Mouse (Mus musculus) midbrain, embryonic 16.5 days (tissue): ENCODE results near the gene Anapc13. TPM values are rescaled to one million over a fixed set of nuclear protein-coding genes. Genes with fewer than 3 reads are reported as not detected.

ENCODE experiments used
- ATAC-seq: fragments of 200-750 bp; cut with Nextera tagmentation; 2 replicates; pipeline ENCODE4 v1.8.0; 2017; ENCODE audit warnings: moderate TSS enrichment
- H3K27ac ChIP-seq: fragments of 300-500 bp; sonication (generic); 2 replicates; pipeline ENCODE4 v1.5.1; 2014; ENCODE audit warnings: mild to moderate bottlenecking, low read length, mixed read lengths
- H3K27me3 ChIP-seq: fragments of 300-500 bp; sonication (generic); 2 replicates; pipeline ENCODE4 v1.6.1; 2014; ENCODE audit warnings: low read depth, low read length, mixed read lengths; ENCODE audit not compliant: control insufficient read depth, insufficient read depth
- H3K36me3 ChIP-seq: fragments of 300-500 bp; sonication (generic); 2 replicates; pipeline ENCODE4 v1.6.1; 2014; ENCODE audit warnings: mild to moderate bottlenecking, low read length, moderate library complexity, mixed read lengths; ENCODE audit not compliant: control insufficient read depth, insufficient read depth
- H3K4me1 ChIP-seq: fragments of 300-500 bp; sonication (generic); 2 replicates; pipeline ENCODE4 v1.6.1; 2014; ENCODE audit warnings: mild to moderate bottlenecking, low read length, mixed read lengths; ENCODE audit not compliant: control insufficient read depth, insufficient read depth
- H3K4me2 ChIP-seq: fragments of 300-500 bp; sonication (generic); 2 replicates; pipeline ENCODE4 v1.6.1; 2014; ENCODE audit warnings: mild to moderate bottlenecking, low read length, mixed read lengths
- H3K4me3 ChIP-seq: fragments of 300-500 bp; sonication (generic); 2 replicates; pipeline ENCODE4 v1.5.1; 2014; ENCODE audit warnings: low read depth, mild to moderate bottlenecking, low read length, moderate library complexity, mixed read lengths
- H3K9ac ChIP-seq: fragments of 300-500 bp; sonication (generic); 2 replicates; pipeline ENCODE4 v1.6.1; 2014; ENCODE audit warnings: low read depth, low read length, mixed read lengths
- H3K9me3 ChIP-seq: fragments of 300-500 bp; sonication (generic); replicated peaks from 2 replicates; pipeline ENCODE4 v1.6.1; 2014; ENCODE audit warnings: mild to moderate bottlenecking, low read length, mixed read lengths; ENCODE audit not compliant: control insufficient read depth, poor library complexity, severe bottlenecking
- WGBS: fragments of 180-500 bp; shearing (Covaris S2); extraction: QIAGEN DNeasy Blood & Tissue Kit; methylation state at CpG from one replicate; pipeline ENCODE4 v1.1.7; 2014; 5-methylcytosine and 5-hydroxymethylcytosine counted together
- polyA plus RNA-seq: library from polyadenylated mRNA; unstranded; fragments of >200 nt; fragmentation: Nextera tagmentation; extraction: Ambion mirVana; gene quantifications from 2 replicates; pipeline ENCODE4 v1.2.1, GENCODE M21; 2015

Anapc13 gene
- polyA plus RNA-seq, 1 experiment from 2014 or later, result 126 TPM

DNA sequence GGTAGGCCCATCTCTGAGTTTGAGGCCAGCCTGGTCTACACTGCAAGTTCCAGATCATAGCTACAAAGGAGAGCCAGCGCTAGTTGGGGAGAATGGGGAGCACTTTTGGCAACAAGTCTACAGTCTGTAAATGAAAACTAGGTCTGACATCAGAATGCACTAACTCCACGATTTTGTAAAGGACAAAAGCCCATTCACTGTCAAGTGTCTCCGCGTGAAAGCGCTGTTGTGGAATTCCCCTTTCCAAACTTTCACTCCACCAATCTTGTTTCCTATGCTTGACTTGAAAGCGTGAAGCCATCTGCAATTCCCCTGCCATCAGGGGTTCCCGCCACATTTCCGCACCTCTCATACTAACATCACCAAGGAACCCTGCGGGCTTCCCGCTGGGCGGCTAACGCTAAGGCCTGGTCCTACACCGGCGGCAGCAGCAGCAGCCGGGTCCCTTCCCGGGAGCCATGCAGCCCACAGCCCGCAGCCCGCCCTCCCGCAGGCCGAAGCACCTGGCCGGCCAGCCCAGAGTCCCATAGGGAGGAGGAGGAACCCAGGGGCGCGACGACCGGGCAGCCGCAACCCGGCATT, 604 bp upstream of the Anapc13 start:
- Histone ChIP-seq H3K9ac (peak overlapping the region; percentile 99), H3K27ac (peak overlapping the region; percentile 97), H3K4me3 (peak overlapping the region; percentile 89), H3K27me3 (no peaks in the 10 kb centered on the region), H3K36me3 (no peaks in the 10 kb centered on the region), H3K4me2 (peak overlapping the region; percentile 73), H3K9me3 (no peaks in the 10 kb centered on the region), H3K4me1 (peaks cover 15% of the 10 kb centered on the region)
- peak; percentile 73 for ATAC-seq
- WGBS, result under 1% methylated on average over 27 of the region's 27 CpGs

- peak overlapping the region; percentile 70 for H3K4me2 ChIP-seq
- H3K27me3 ChIP-seq, result no peaks in the 10 kb centered on the region
- ATAC-seq, result 0 out of 2 replicates have a peak, but pooled peaks have one; percentile 7
- H3K9me3 ChIP-seq, result no peaks in the 10 kb centered on the region
- H3K36me3 ChIP-seq, result no peaks in the 10 kb centered on the region
- H3K4me1 ChIP-seq, result peaks cover 15% of the 10 kb centered on the region
- 1% methylated on average over 9 of the region's 9 CpGs for WGBS
- H3K4me3 ChIP-seq, result peak overlapping the region; percentile 89
- peak overlapping the region; percentile 99 for H3K9ac ChIP-seq
- H3K27ac ChIP-seq, result peak overlapping the region; percentile 97
Observed at GRCm38 (mm10) chr9:102626839-102627225, 736 bp downstream of the Anapc13 start.

DNA sequence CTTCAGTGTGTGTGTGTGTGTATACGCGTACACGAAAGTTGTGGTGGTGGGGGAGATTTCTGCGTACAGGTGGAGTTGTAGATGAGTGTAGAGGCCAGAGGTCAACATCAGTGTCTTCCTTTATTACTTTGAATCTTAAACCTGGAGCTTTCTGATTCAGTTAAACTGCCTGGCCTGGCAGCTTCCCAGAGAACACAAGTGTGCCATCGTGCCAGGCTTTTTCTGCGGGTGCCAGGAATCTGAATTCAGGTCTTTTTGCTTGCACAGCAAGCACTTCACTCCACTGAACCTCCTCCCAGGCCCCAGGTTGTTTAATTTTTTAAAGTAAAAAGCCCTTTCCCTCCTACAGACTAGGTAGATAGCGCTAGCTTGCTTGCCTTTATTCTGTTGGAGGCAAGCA, 1.3 kb downstream of the Anapc13 start:
- 86% methylated on average over 7 of the region's 7 CpGs for WGBS
- Histone ChIP-seq H3K9ac (0 out of 2 replicates have a peak overlapping the region, but pooled peaks have one; percentile 99), H3K36me3 (no peaks in the 10 kb centered on the region), H3K27me3 (no peaks in the 10 kb centered on the region), H3K4me3 (peak overlapping the region; percentile 89), H3K9me3 (no peaks in the 10 kb centered on the region), H3K27ac (no peak overlapping the region), H3K4me2 (peak overlapping the region; percentile 70), H3K4me1 (peaks cover 15% of the 10 kb centered on the region)
- no peak for ATAC-seq

DNA sequence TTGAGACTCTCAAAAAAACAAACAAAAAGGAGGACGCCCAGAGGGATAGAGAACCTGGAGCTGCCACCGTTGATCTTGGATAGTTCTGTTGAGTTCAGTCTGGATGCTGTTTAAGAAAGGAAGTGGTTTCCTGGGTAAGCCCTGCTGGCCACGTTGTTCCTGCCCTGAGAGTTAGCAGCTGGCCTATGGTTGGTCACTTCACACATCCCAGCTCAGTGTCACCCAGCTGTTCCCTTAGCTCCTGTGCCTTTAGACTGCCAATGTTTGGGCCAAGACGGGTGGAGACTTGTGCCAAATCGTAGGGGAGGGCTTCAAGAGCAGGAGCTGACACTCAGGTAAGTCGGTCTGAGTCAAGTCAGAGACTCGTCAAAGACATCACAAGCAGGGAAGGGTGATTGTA, 3.0 kb downstream of the Anapc13 start:
- WGBS, result 84% methylated on average over 7 of the region's 7 CpGs
- H3K36me3 ChIP-seq, result no peaks in the 10 kb centered on the region

DNA sequence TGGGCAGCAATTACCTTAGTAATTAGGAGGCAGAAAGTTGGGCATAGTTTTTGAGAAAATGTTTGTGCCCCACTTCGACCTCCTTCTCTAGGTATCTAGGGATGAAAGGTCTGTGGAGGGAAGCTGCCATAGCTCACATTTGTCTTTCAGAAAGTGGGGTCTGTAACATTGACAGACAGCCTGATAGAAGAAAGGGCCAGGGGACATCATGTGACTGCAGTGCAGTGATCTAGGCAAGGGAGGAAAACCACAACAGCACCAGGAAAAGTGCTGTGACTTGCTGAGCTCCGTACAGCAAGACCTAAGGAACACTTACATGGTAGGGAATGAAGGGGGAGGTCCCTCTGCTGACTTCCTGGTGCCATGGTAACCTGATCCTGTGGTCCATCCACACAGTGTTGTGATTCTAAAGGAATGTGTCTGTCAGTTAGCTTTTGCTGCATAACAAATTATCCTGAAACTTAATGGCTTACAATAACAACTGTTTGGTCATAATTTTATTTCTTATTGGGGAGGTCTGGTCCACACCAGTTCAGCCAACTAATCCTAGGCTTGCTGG, 5.6 kb downstream of the Anapc13 start:
- Histone ChIP-seq H3K36me3 (no peaks in the 10 kb centered on the region), H3K9me3 (no peaks in the 10 kb centered on the region), H3K27me3 (no peaks in the 10 kb centered on the region), H3K27ac (no peak overlapping the region), H3K4me1 (peaks cover 7% of the 10 kb centered on the region), H3K4me3 (no peak overlapping the region), H3K9ac (no peak overlapping the region), H3K4me2 (no peak overlapping the region)
- ATAC-seq, result no peak
- WGBS, result 69% methylated on average over 2 of the region's 2 CpGs

More for the DNA sequence above, 3.0 kb downstream of the Anapc13 start:
- H3K4me3 ChIP-seq, result no peak overlapping the region
- H3K9me3 ChIP-seq, result no peaks in the 10 kb centered on the region
- peaks cover 15% of the 10 kb centered on the region for H3K4me1 ChIP-seq
- H3K9ac ChIP-seq, result no peak overlapping the region
- no peak overlapping the region for H3K27ac ChIP-seq
- no peaks in the 10 kb centered on the region for H3K27me3 ChIP-seq
- no peak overlapping the region for H3K4me2 ChIP-seq
- no peak for ATAC-seq

DNA sequence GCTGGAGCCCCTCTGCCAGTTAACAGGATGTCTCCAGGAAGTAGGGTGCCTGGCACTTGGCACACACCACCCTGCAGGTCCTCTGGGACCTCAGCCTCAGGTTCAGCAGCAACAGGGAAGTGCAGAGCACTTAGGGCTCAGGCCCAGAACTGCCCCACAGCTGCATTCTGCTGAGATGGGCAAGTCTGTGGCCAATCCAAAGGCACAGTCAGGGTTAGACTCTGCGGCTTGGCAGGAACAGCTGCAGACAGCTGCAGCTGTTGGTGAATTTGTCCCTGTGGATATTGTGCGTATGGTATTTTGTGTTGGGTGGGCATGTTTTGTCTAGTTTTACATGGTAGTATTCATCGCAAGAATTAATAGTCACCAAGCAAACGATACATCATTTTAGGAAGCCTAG, 6.1 kb downstream of the Anapc13 start:
- Histone ChIP-seq H3K27me3 (no peaks in the 10 kb centered on the region), H3K36me3 (no peaks in the 10 kb centered on the region), H3K4me2 (no peak overlapping the region), H3K9me3 (no peaks in the 10 kb centered on the region), H3K4me1 (peaks cover 3% of the 10 kb centered on the region), H3K9ac (no peak overlapping the region), H3K4me3 (no peak overlapping the region), H3K27ac (no peak overlapping the region)
- no peak for ATAC-seq
- 95% methylated on average over 4 of the region's 4 CpGs for WGBS

GRCm38 (mm10) chr9:102632923-102633537, 6.9 kb downstream of the Anapc13 start:
- ATAC-seq, result 0 out of 2 replicates have a peak, but pooled peaks have one; percentile 52
- Histone ChIP-seq H3K27ac (peak overlapping the region; percentile 14; the same call in 1 of the 2 replicates), H3K9ac (no peak overlapping the region), H3K27me3 (no peaks in the 10 kb centered on the region), H3K4me3 (no peak overlapping the region), H3K4me2 (no peak overlapping the region), H3K4me1 (no peaks in the 10 kb centered on the region), H3K36me3 (no peaks in the 10 kb centered on the region), H3K9me3 (no peaks in the 10 kb centered on the region)
- 32% methylated on average over 1 of the region's 1 CpGs for WGBS

GRCm38 (mm10) chr9:102634453-102634852, 8.4 kb downstream of the Anapc13 start:
- Histone ChIP-seq H3K4me1 (no peaks in the 10 kb centered on the region), H3K36me3 (no peaks in the 10 kb centered on the region), H3K4me2 (no peak overlapping the region), H3K4me3 (no peak overlapping the region), H3K27ac (no peak overlapping the region), H3K9me3 (no peaks in the 10 kb centered on the region), H3K27me3 (no peaks in the 10 kb centered on the region), H3K9ac (no peak overlapping the region)
- WGBS, result 89% methylated on average over 8 of the region's 8 CpGs
- ATAC-seq, result no peak

GRCm38 (mm10) chr9:102636553-102636952, 10.5 kb downstream of the Anapc13 start:
- no peaks in the 10 kb centered on the region for H3K9me3 ChIP-seq
- H3K4me1 ChIP-seq, result no peaks in the 10 kb centered on the region
- no peak overlapping the region for H3K4me3 ChIP-seq
- no peaks in the 10 kb centered on the region for H3K27me3 ChIP-seq
- 6% methylated on average over 4 of the region's 4 CpGs for WGBS
- 0 out of 2 replicates have a peak, but pooled peaks have one; percentile 54 for ATAC-seq
- H3K4me2 ChIP-seq, result no peak overlapping the region
- no peak overlapping the region for H3K9ac ChIP-seq
- H3K27ac ChIP-seq, result no peak overlapping the region
- H3K36me3 ChIP-seq, result no peaks in the 10 kb centered on the region
